Mouse (Mus musculus): ENCODE measurements at regions not wholly inside any gene's neighbourhood (a gene's known extent, or its start where the extent isn't known, plus 50 kb on each side); places are given as distances from the start of the nearest gene placed in this dataset.
"Not testable (repeated sequence)": the region's sequence is repeated elsewhere in the genome, so short reads cannot be mapped to it uniquely, and the experiment has no call there.

- not testable (repeated sequence) for DNase-seq
These were observed 77.9 kb downstream of the Tcp10c start for GRCm38 (mm10) chr17:13432256-13432655.

DNA sequence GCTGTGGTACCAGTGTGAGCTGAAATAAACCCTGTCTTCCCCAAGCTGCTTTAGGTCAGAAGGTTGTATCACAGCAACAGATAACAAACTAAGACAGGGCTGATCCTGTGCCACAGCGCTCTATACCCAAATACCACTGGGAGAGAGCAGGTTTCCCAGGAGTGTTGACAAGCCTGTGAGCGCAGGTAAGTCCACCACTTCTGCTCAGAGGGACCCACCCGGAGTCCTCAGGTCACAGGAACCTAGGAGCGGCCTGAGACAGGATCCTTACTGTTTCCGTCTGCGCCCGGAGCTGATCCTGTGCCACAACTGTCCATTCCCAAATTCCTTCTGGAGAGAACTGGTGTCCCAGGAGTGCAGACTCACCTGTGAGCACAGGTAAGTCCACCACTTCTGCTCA, 79.8 kb downstream of the Tcp10c start:
- not testable (repeated sequence) for DNase-seq

GRCm38 (mm10) chr17:13438790-13439189, 84.4 kb downstream of the Tcp10c start:
- DNase-seq, result not testable (repeated sequence)

DNA sequence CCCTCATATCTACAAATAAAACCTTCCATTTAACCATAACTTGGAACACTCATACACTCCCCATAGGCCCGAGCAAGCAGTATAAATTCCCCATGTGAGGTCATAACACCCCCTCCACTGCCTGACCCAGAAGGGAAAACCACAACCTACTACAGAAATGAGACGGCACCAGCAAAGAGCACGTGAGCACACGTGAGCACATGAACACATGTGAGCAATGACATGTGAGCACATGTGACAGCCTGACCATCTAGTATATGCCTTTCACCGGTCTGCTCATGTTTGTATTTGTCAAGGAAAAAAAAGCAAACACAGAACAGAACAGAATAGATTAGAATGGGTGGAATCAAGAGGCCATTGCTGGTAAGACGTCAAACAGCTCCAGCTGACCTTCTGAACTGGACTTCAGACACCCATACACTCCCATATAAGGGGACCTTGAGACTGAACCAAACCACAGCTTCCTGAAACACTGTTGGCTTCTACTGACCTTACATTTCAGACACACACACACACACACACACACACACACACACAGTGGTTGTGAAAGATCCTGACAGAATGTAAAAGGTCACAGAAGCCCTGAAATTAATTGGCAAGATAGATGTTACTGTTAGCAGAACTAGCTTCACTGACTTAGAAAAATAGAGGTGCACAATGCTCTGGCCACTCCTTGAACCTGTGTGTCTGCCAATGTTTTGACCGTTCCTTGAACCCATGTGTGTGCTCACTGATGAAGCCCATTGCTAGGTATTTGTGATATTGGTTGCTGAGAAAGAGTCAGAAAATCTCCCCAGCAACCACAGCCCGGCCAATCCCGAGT, 86.5 kb downstream of the Tcp10c start:
- not testable (repeated sequence) for DNase-seq

- DNase-seq, result not testable (repeated sequence)
These were observed 87.9 kb downstream of the Tcp10c start for GRCm38 (mm10) chr17:13442229-13442628.

- not testable (repeated sequence) for DNase-seq
These were observed 102.7 kb downstream of the Tcp10c start for GRCm38 (mm10) chr17:13456869-13457600.

- not testable (repeated sequence) for DNase-seq
These were observed 103.6 kb downstream of the Tcp10c start for GRCm38 (mm10) chr17:13457942-13458341.

DNA sequence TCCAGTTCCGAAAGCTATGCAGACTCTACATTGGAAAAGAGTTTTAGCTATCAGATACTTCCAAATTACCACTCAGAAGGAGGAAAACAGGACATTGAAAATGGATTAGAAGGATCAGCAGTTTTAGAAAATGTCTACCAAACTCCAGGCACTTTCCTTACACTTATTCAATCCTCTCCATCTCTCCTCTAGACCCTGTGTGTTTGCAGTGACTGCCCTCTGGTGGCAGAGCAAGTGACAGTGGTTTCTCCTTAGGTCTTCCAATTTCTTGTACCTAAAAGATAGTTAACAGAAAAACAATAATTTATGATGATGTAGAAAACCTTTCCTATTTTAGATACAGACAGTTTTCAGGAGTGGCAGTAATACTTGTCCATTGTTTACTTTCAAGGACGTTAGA, 104.4 kb downstream of the Tcp10c start:
- DNase-seq, result not testable (repeated sequence)

GRCm38 (mm10) chr17:13462663-13463062, 108.3 kb downstream of the Tcp10c start:
- DNase-seq, result not testable (repeated sequence)

GRCm38 (mm10) chr17:13465822-13466221, 111.5 kb downstream of the Tcp10c start:
- not testable (repeated sequence) for DNase-seq

DNA sequence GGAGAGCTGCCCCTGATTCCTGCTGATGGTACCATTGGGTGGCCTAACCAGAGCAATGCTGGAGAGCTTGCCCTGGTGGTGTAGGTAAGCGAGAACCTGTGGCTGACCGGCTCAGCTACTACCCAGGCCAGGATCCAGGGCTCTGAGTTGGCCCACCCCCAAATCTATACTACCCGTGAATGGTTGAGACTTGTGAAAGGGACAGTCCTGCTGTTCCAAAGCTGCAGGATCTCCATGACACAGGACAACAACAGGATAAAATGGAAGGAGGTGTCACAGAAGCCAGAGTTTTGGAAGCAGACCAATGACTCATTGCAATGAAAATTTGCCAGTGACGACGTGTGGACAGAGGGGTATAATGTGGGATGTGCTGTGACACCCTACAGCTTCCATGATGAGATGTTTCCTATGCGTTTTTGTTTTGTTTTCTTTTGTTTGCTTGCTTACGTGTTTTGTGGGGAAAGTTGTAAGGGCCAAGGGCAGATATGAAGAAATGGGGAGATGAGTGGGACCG, 115.6 kb downstream of the Tcp10c start:
- DNase-seq, result peak; percentile 28 to 39

GRCm38 (mm10) chr17:13472460-13473062, 118.2 kb downstream of the Tcp10c start:
- DNase-seq, result peak; percentile 34 to 81

DNA sequence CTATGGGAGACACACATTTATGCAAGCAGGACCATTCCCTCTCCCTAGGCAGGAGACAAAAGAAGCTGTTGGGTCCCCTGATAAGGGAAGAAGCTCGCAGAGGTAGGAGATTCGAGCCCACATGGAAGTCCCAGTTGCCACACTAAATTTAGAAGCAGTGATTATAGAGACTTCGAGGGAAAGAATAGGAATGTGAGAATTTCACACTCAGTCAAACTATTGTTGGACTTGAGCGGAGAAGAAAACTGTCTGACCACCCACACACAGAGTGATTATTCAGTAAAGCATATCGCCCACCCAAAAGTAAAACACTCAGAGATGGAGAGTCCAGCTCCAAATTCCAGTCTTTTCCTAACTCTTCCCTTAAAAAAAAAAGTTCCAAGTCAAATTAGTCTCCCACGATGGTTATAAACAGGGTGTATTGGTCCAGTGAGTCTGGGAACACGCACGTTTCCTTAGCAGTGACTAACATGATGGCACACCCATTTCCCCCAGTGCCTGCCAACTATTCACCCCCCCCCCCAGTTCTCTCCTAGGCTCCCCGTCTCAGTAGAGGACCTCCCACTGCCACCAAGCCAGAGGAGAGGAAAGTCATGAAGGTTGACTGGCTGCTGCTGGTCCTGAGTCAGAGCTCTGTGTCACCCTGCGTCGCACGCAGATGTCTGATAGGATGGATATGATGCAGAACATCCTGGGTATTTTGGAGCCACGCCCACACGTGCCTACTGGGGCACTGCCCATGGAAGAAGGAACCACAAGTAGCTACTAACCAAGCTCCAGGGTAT, 120.1 kb downstream of the Tcp10c start:
- DNase-seq, result peak; percentile 45 to 57

- peak; percentile 52 to 73 for DNase-seq
These were observed 124.6 kb downstream of the Tcp10c start for GRCm38 (mm10) chr17:13478866-13479571.

DNA sequence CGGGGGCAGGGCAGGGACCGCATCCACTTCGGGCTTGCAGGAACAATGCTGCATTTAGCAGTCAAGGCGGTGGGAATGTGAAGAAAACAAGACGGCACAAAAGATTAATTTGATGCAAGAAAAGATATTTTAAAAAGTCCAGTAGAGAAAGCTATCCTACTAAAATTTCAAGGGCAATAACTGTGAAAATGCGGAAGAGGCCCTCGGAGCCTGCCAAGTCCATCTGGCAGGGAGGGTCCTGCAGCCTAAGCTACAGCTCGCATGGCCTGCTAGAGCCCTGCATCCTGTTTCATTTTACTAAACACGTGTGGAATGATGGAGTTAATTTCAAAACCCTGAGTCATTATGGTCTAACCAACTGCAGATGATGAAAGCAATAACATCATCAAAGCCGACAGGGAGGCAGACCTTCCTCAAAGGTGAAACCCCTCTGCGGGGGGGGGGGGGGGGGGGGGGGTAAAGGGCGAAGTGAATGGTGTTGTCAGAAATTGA, 125.2 kb downstream of the Tcp10c start:
- peak in 1 of 2 experiments; percentile 59 for DNase-seq

DNA sequence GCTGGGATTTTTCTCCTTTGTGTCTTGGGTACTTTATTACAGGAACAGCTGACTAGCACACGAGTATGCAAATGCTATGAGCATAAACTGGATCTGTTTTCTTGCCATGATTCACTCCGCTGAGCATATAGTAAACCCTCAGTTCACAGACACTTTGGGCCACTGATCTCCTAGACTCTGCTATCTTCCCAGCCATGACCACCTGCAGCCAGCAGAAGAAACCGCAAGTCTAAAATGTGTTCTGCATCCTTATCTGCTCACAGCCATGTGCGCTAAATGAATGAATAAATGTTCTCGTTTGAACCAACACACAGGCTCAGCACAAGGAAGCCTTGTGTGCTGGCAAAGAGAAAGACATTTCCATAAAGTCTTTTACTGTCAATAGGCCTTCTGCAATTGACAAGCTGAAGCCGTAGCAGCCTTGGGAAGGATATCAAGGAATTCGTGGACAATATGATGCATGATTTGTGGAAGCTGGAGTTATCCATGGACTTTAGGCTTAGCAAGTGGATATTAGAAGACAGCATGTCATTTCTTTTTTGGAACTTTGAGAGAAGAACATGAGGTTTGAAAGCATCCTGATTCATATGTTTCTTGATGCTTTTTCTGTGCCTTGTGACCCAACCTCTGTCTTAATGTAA, 127.2 kb downstream of the Tcp10c start:
- no peak for DNase-seq

- no peak for DNase-seq
These were observed 127.8 kb downstream of the Tcp10c start for GRCm38 (mm10) chr17:13482136-13482535.

DNA sequence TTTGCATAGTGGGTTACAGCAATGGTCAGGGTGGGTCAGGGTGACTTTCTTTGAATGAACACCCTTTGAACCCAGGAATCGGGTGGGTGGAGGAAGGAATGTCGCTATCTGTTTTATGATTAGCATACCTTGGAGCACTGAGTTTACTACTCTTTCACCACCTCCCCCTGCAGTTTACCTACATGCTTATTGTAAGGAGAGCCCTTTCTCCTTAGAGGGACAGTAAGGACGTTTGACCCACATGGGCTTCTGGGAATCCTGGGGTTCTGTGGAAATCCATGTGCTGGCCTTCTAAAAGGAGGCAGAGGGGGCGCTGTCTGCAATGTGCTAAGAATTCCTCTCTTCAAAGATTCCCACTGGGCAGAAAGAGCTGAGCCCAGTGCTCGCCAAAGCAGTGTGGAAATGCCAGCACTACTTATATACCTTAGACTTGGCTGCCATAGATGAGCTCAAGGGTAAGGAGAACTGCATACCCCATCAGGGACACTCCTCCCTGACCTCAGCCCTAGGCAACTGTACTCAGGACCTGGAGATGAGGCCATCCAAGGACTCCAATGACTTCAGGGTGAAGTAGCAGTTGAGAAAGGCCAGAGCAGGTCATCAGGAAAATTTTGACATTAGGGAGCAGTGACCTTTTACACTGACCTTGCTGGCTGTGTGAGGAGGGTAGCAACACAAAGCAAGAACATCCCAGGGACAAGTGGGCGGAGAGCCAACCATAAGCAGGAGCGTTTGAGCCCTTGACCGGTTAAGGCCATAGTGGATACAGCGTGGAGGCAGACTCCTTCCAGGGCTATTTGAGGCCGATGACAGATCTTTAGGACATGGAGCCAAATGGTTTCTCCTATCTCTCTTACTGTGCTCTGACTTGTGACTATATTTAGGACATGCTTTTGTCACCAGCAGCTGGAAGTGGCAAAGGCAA, 133.2 kb downstream of the Tcp10c start:
- peak; percentile 22 to 54 for DNase-seq

- DNase-seq, result peak in 1 of 2 experiments; percentile 44
These were observed 134.4 kb downstream of the Tcp10c start for GRCm38 (mm10) chr17:13488608-13489324.
